Mouse (Mus musculus): ENCODE data around the gene Plk3. TPM values are rescaled to one million over a fixed set of nuclear protein-coding genes. Genes with fewer than 3 reads are reported as not detected.

Plk3 gene
- polyA plus RNA-seq, 1 experiment from 2014 or later: 3.4 TPM

GRCm38 (mm10) chr4:117145248-117145647, 11.5 kb upstream of the Plk3 start:
- no peak overlapping the region for H3K4me3 ChIP-seq (replicated peaks; ENCODE audit: low read length)
- H3K27me3 ChIP-seq (ENCODE audit: control insufficient read depth, insufficient read depth, low read length): no peaks in the 10 kb centered on the region
- H3K9me3 ChIP-seq (replicated peaks; ENCODE audit: control insufficient read depth, low read length): no peaks in the 10 kb centered on the region
- WGBS: 85% methylated on average over 13 of the region's 13 CpGs
- H3K9ac ChIP-seq (ENCODE audit: low read length): no peak overlapping the region
- H3K27ac ChIP-seq (ENCODE audit: low read length): no peak overlapping the region
- no peak for ATAC-seq (ENCODE audit: insufficient read depth, low FRiP score)
- no peaks in the 10 kb centered on the region for H3K4me1 ChIP-seq (ENCODE audit: control insufficient read depth, insufficient read depth, low read length)
- peaks cover 1% of the 10 kb centered on the region for H3K36me3 ChIP-seq (ENCODE audit: control insufficient read depth, insufficient read depth, low read length)
- H3K4me2 ChIP-seq (ENCODE audit: low read depth, low read length): no peak overlapping the region

GRCm38 (mm10) chr4:117143023-117143422, 9.3 kb upstream of the Plk3 start:
- H3K4me1 ChIP-seq (ENCODE audit: control insufficient read depth, insufficient read depth, low read length): no peaks in the 10 kb centered on the region
- no peaks in the 10 kb centered on the region for H3K27me3 ChIP-seq (ENCODE audit: control insufficient read depth, insufficient read depth, low read length)
- H3K4me2 ChIP-seq (ENCODE audit: low read depth, low read length): no peak overlapping the region
- no peaks in the 10 kb centered on the region for H3K36me3 ChIP-seq (ENCODE audit: control insufficient read depth, insufficient read depth, low read length)
- WGBS: 49% methylated on average over 7 of the region's 7 CpGs
- H3K9ac ChIP-seq (ENCODE audit: low read length): no peak overlapping the region
- no peak for ATAC-seq (ENCODE audit: insufficient read depth, low FRiP score)
- no peak overlapping the region for H3K4me3 ChIP-seq (replicated peaks; ENCODE audit: low read length)
- no peaks in the 10 kb centered on the region for H3K9me3 ChIP-seq (replicated peaks; ENCODE audit: control insufficient read depth, low read length)
- no peak overlapping the region for H3K27ac ChIP-seq (ENCODE audit: low read length)

- H3K9me3 ChIP-seq (replicated peaks; ENCODE audit: control insufficient read depth, low read length): no peaks in the 10 kb centered on the region
- H3K4me1 ChIP-seq (ENCODE audit: control insufficient read depth, insufficient read depth, low read length): no peaks in the 10 kb centered on the region
- H3K4me2 ChIP-seq (ENCODE audit: low read depth, low read length): no peak overlapping the region
- H3K36me3 ChIP-seq (ENCODE audit: control insufficient read depth, insufficient read depth, low read length): no peaks in the 10 kb centered on the region
- H3K9ac ChIP-seq (ENCODE audit: low read length): no peak overlapping the region
- no peak for ATAC-seq (ENCODE audit: insufficient read depth, low FRiP score)
- H3K27me3 ChIP-seq (ENCODE audit: control insufficient read depth, insufficient read depth, low read length): no peaks in the 10 kb centered on the region
- no peak overlapping the region for H3K27ac ChIP-seq (ENCODE audit: low read length)
- H3K4me3 ChIP-seq (replicated peaks; ENCODE audit: low read length): no peak overlapping the region
- 36% methylated on average over 4 of the region's 4 CpGs for WGBS
Measured at GRCm38 (mm10) chr4:117140613-117141012, 6.8 kb upstream of the Plk3 start.

- Histone ChIP-seq H3K27me3 (ENCODE audit: control insufficient read depth, insufficient read depth, low read length) (no peaks in the 10 kb centered on the region), H3K27ac (ENCODE audit: low read length) (no peak overlapping the region), H3K4me2 (ENCODE audit: low read depth, low read length) (no peak overlapping the region), H3K9me3 (replicated peaks; ENCODE audit: control insufficient read depth, low read length) (no peaks in the 10 kb centered on the region), H3K36me3 (ENCODE audit: control insufficient read depth, insufficient read depth, low read length) (no peaks in the 10 kb centered on the region), H3K4me1 (ENCODE audit: control insufficient read depth, insufficient read depth, low read length) (peaks cover 5% of the 10 kb centered on the region; the same call in 1 of the 2 replicates), H3K9ac (ENCODE audit: low read length) (no peak overlapping the region), H3K4me3 (replicated peaks; ENCODE audit: low read length) (no peak overlapping the region)
- no peak for ATAC-seq (ENCODE audit: insufficient read depth, low FRiP score)
- WGBS: 3% methylated on average over 2 of the region's 2 CpGs
Measured at GRCm38 (mm10) chr4:117139217-117139612, 5.5 kb upstream of the Plk3 start.

GRCm38 (mm10) chr4:117138295-117139216, 4.8 kb upstream of the Plk3 start:
- Histone ChIP-seq H3K4me1 (ENCODE audit: control insufficient read depth, insufficient read depth, low read length) (peaks cover 6% of the 10 kb centered on the region; the same call in 1 of the 2 replicates), H3K27me3 (ENCODE audit: control insufficient read depth, insufficient read depth, low read length) (no peaks in the 10 kb centered on the region), H3K9me3 (replicated peaks; ENCODE audit: control insufficient read depth, low read length) (no peaks in the 10 kb centered on the region), H3K36me3 (ENCODE audit: control insufficient read depth, insufficient read depth, low read length) (no peaks in the 10 kb centered on the region), H3K4me3 (replicated peaks; ENCODE audit: low read length) (no peak overlapping the region), H3K9ac (ENCODE audit: low read length) (no peak overlapping the region), H3K27ac (ENCODE audit: low read length) (no peak overlapping the region), H3K4me2 (ENCODE audit: low read depth, low read length) (no peak overlapping the region)
- WGBS: 62% methylated on average over 16 of the region's 17 CpGs
- ATAC-seq (ENCODE audit: insufficient read depth, low FRiP score): no peak

- H3K27ac ChIP-seq (ENCODE audit: low read length): peak overlapping the region; percentile 85
Measured at GRCm38 (mm10) chr4:117136034-117136433, 2.3 kb upstream of the Plk3 start.

GRCm38 (mm10) chr4:117134601-117134995, 835 bp upstream of the Plk3 start:
- WGBS: 26% methylated on average over 2 of the region's 2 CpGs
- Histone ChIP-seq H3K4me2 (ENCODE audit: low read depth, low read length) (no peak overlapping the region), H3K4me3 (replicated peaks; ENCODE audit: low read length) (no peak overlapping the region), H3K36me3 (ENCODE audit: control insufficient read depth, insufficient read depth, low read length) (no peaks in the 10 kb centered on the region), H3K27ac (ENCODE audit: low read length) (no peak overlapping the region), H3K27me3 (ENCODE audit: control insufficient read depth, insufficient read depth, low read length) (0 out of 2 replicates have a peak, but pooled peaks cover 4% of the 10 kb centered on the region), H3K4me1 (ENCODE audit: control insufficient read depth, insufficient read depth, low read length) (peaks cover 13% of the 10 kb centered on the region), H3K9me3 (replicated peaks; ENCODE audit: control insufficient read depth, low read length) (no peaks in the 10 kb centered on the region), H3K9ac (ENCODE audit: low read length) (peak overlapping the region; percentile 61)
- no peak for ATAC-seq (ENCODE audit: insufficient read depth, low FRiP score)

More at GRCm38 (mm10) chr4:117136034-117136433, 2.3 kb upstream of the Plk3 start:
- Histone ChIP-seq H3K9me3 (replicated peaks; ENCODE audit: control insufficient read depth, low read length) (no peaks in the 10 kb centered on the region), H3K36me3 (ENCODE audit: control insufficient read depth, insufficient read depth, low read length) (no peaks in the 10 kb centered on the region), H3K4me1 (ENCODE audit: control insufficient read depth, insufficient read depth, low read length) (peaks cover 13% of the 10 kb centered on the region), H3K4me2 (ENCODE audit: low read depth, low read length) (no peak overlapping the region), H3K27me3 (ENCODE audit: control insufficient read depth, insufficient read depth, low read length) (0 out of 2 replicates have a peak, but pooled peaks cover 4% of the 10 kb centered on the region), H3K4me3 (replicated peaks; ENCODE audit: low read length) (no peak overlapping the region), H3K9ac (ENCODE audit: low read length) (no peak overlapping the region)
- ATAC-seq (ENCODE audit: insufficient read depth, low FRiP score): peak; percentile 69; the same call in 1 of the 2 replicates
- WGBS: 23% methylated on average over 8 of the region's 8 CpGs

- H3K36me3 ChIP-seq (ENCODE audit: control insufficient read depth, insufficient read depth, low read length): peaks cover 5% of the 10 kb centered on the region; the same call in 1 of the 2 replicates
- peak; percentile 0; the same call in 1 of the 2 replicates for ATAC-seq (ENCODE audit: insufficient read depth, low FRiP score)
- no peak overlapping the region for H3K27ac ChIP-seq (ENCODE audit: low read length)
- peak overlapping the region; percentile 91 for H3K9ac ChIP-seq (ENCODE audit: low read length)
- peak overlapping the region; percentile 93 for H3K4me2 ChIP-seq (ENCODE audit: low read depth, low read length)
- H3K27me3 ChIP-seq (ENCODE audit: control insufficient read depth, insufficient read depth, low read length): 0 out of 2 replicates have a peak, but pooled peaks cover 4% of the 10 kb centered on the region
- peak overlapping the region; percentile 61 for H3K4me3 ChIP-seq (replicated peaks; ENCODE audit: low read length)
- peaks cover 13% of the 10 kb centered on the region for H3K4me1 ChIP-seq (ENCODE audit: control insufficient read depth, insufficient read depth, low read length)
- under 1% methylated on average over 42 of the region's 42 CpGs for WGBS
- no peaks in the 10 kb centered on the region for H3K9me3 ChIP-seq (replicated peaks; ENCODE audit: control insufficient read depth, low read length)
Measured at GRCm38 (mm10) chr4:117133366-117133796, 382 bp downstream of the Plk3 start.

- H3K9ac ChIP-seq (ENCODE audit: low read length): peak overlapping the region; percentile 91
- H3K4me1 ChIP-seq (ENCODE audit: control insufficient read depth, insufficient read depth, low read length): peaks cover 13% of the 10 kb centered on the region
- no peaks in the 10 kb centered on the region for H3K9me3 ChIP-seq (replicated peaks; ENCODE audit: control insufficient read depth, low read length)
- WGBS: 25% methylated on average over 11 of the region's 11 CpGs
- no peak for ATAC-seq (ENCODE audit: insufficient read depth, low FRiP score)
- peak overlapping the region; percentile 93 for H3K4me2 ChIP-seq (ENCODE audit: low read depth, low read length)
- H3K4me3 ChIP-seq (replicated peaks; ENCODE audit: low read length): peak overlapping the region; percentile 61
- peaks cover 7% of the 10 kb centered on the region; the same call in 1 of the 2 replicates for H3K36me3 ChIP-seq (ENCODE audit: control insufficient read depth, insufficient read depth, low read length)
- H3K27ac ChIP-seq (ENCODE audit: low read length): no peak overlapping the region
- 0 out of 2 replicates have a peak, but pooled peaks cover 4% of the 10 kb centered on the region for H3K27me3 ChIP-seq (ENCODE audit: control insufficient read depth, insufficient read depth, low read length)
Measured at GRCm38 (mm10) chr4:117132794-117133143, 994 bp downstream of the Plk3 start.
